Mouse (Mus musculus) layer of hippocampus, postnatal 36 days (tissue): Measurements from ENCODE around the gene Pi4ka. TPM values are rescaled to one million over a fixed set of nuclear protein-coding genes. Genes with fewer than 3 reads are reported as not detected.

Source experiments
- DNase-seq, 2 experiments: peaks; one replicate each; pipeline ENCODE4 v3.0.0; 2022
- total RNA-seq, 2 experiments: library from RNA; stranded (reverse); gene quantifications; 2 replicates each; pipeline ENCODE4 v1.2.3; 2021

Pi4ka gene
- total RNA-seq, 2 experiments from 2014 or later = 270 to 271 TPM

DNA sequence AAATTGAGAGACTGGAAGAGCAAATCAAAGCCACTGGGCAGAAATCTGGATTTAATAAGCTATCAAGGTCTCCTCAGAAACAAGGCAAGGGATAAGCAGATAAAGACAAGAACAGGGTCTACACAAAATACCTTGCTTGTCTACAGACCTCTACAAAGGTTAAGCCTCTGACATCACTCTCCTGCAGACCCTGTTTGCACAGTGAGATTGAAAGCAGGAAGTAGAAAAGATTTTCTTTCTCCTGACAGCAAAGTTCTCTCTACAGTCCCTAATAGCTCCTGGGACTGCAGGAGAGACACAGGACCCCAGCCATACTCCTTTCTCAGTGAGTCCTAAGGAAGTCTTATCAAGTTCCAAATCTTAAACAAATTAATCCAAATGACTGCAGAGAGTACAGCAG lies 71.5 kb downstream of the Pi4ka start:
- DNase-seq = no peak

DNA sequence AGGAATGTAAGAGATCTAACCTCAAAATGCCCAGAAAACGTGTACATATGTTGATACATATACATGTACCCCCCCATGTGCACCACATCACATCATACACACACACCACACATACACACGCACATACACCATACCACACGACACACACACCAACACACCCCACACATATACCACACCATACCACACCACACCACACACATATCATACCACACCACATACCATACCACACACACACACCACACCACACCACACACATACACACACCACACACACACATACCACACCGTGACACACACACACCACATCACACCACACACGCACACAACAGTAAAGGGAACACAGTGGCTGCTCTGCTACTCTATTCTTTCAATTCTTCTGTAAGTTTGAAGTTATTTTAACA lies 74.3 kb downstream of the Pi4ka start:
- no peak for DNase-seq

DNA sequence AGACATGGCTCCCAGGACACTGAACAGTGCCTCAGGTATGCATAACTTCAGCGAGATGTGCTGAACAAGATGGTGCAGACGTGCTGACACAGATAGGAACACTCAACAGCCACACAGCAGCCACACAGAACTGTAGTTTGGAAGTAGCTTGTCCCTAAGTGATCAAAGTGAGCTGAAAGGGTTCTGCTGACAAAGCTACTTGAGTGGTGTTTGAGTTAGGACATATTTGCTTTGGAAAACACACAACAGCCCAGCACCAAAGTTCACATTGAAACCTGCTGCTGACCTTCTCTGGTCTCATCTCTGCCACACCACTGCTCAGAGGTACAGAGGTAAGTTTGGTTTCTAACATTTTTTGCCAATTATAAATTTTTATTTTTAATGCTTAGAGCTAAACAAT lies 75.0 kb downstream of the Pi4ka start, which contains the start of gene Serpind1:
Gene Serpind1 (plus strand): TSS at position 256 of the 400 bp plus-strand sequence.
- no peak for DNase-seq

DNA sequence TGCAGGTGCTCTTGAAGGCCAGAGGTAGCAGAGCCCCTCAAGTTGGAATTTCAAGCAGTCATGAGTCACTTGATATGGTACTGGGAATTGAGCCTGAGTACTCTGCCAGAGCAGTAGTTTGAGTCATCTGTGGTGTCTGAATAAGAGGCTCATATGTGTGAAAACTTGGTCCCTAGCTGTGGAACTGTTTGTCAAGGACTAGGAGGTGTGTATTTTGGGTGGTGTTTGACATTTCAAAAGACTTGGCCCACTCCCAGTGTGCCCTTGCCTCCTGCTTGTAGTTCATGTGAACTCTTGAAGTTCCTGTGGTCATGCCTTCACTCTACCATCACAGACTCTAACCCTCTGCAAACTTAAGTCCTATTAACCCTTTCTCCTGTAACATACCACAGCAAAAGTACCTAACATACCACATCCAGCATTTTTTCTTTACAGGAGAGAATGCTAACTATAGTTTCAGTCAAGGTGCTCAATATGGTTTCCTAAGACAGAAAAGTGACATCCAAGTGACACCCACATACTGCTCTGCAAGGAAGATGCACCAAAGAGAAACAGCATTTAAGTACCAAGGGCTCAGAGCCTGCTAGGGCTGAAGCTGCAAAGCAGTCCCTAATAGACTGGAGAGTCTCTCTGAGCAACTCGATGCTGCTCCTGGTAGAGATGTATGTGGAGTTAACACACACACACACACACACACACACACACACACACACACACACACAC lies 76.1 kb downstream of the Pi4ka start:
- DNase-seq = no peak

DNA sequence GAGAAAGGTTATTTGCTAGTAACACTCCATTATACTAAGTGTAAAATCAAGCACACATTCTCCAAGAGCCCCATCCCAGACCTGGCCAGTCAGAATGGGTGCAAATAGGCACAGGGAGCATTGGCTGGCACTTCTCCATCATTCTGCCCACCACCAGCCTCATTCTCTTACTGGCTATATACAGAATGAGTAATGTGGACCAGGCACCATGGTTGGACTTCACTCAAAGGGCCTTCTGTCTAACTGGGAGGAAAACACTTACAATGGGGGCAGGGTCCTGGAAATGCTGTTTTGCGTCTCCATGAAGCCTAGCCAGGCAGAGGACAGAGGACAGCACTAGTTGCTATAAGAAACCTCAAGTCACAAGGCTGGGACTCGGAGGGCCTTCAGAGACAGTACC lies 80.0 kb downstream of the Pi4ka start:
- DNase-seq = no peak

DNA sequence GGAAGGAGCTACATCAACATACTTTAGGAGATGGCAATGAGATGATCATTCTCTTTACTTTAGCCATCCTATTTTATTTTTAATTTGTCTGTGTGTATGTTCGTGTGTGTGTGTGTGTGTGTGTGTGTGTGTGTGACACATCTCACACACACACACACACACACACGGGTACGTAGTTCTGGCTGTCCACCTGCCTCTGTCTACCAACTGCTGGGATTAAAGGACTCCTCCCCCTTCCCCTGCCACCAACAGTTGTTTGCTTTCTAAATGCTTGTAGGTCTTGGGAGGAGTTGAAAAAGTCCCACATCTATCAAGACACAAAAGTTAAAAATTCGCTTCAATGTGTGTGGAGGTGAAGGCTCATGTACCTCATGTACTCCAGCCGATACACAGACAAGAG lies 81.4 kb downstream of the Pi4ka start:
- no peak for DNase-seq

DNA sequence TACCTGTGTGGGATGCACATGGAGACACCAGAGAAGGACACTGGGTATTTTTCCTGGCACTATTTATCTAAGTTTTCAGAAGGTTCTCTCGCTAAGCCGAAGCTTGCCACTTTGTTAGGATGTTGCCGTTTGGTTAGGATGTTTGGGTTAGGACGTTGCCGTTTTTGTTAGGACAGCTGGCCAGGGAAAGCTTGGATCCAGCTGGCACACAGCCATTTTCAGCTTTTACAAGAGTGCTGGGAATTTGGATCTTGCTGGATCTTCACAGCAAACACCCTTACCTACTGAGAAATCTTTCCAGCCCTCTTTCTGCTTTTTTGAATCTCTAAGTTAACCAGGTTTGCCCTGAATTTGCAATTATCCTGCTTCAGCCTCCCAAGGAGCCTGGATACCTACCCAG lies 84.6 kb downstream of the Pi4ka start:
- no peak for DNase-seq

DNA sequence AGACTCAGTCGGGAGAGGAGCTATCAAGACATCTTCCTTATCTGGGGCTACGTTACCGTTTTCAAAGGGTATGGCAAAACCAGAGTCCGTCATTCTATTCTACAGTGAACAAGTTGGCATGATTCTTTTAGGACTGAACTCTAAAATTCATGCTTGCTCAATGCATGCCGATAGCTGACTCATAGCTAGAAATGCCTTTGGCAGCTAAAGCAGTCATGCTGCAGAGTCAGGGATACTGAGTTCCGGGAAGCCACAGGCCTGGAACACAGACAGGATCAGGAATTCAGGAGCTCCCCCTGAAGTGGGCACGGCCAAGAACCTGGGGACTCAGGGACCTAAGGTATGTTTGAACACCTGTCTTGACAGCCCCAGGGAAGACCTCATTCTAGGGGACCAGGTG lies 89.6 kb downstream of the Pi4ka start:
- no peak for DNase-seq

DNA sequence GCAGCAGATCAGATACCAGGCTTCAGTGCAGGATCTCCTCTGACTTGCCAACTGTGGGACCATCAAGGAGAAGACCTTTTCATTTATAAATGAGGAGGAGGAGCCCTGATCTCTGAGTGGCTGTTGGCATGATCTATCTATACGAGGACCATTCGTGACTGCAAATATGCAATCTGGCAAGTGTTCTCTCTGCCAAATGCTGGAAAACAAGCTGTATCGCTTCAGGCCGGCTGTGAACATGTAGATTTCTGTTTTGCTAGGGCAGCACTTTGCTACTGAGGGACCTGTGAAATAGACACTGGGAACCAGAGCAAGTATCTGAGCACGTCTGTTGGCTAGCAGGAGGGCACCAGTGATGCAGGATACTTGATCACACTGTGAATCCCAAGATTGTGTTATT lies 93.6 kb downstream of the Pi4ka start:
- peak in 1 of 2 experiments; percentile 24 for DNase-seq

DNA sequence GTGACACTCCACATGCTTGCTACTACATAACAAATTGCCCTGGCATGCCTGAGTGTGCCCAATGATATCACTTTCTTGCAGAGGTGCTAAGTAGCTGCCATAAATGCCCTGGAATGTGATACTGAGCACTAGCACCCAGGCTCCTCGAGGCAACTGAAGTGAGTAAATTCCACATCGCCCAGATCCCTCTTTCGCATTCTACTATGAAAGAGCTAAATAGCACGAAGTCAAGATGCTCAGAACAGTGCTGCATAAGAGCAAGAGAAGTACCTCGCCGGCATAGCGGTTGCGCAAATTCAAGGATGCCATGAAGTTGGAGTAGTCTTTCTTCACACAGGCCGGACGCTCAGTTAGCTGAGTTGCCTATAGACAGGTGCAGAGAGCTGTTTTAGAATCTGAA lies 97.1 kb downstream of the Pi4ka start:
- DNase-seq = no peak

DNA sequence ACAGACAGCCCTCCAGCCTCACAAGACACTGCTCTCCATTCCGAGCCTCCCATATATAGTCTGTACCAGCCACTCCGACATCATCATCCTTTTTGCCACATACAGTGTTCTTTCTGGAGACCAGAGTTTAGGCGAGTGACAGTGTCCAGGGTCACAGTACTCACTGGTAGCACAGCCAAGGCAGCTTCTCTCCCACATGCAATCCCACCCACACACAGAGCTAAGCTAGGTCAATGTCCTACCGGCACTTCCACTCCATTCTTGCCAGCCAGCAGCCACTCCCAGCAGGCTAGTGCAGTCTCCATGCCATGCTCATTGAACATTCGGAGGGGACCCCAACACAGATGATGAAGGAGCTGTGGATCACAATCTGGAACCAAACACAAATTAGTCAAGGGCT lies 98.7 kb downstream of the Pi4ka start:
- DNase-seq = no peak

DNA sequence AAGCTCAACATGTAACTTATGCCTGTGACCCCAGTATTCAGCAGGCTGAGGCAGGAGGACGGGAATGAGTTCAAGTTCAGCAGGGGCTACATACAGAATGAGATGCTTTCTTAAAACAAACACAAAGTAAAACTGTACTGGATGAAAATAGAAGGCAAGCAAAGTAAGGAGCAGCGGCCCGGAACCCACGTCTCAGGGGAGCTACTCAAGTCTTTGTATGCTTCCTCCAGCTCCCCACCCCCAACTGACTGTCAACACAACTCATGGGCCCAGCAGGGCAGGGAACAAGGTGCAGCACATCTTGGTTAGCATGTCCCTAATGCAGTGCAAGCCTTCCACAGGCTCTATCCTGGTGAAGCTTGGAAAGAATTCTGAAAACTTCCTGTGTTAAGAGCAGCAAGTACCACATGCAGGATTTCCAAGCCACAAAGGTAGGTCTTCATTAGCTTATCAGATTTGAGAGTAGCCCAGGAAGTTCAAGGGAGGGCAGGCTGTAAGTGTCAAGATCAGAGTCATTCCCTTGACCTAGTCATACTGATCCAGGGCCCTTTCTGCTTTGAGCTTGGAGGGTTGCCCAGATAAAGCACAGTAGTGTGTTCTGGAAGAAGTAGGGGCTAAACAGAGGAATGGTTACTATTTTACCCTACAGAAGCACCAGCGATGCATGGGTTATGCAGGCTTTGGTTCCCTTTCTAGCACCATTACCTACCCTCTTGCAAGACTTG lies 102.4 kb downstream of the Pi4ka start:
- no peak for DNase-seq

DNA sequence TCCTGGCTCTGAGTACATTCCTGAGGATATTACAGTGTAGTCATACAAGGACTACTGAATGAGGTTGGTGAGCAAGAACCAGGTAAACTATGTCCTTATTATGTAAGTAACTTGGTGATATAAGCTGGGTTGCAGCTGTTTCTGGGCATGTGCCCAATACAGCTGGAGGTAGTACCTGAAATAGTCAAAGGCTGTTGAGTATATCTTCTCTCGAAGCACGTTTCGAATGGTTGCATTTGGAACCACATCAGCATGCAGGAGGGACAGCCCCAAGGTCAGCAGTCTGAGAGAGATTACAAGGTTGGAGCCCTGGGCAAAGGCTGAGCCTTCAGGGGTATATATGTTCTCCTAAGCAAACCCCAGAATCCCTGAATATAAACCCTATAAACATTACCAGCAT lies 105.3 kb downstream of the Pi4ka start:
- DNase-seq = no peak

DNA sequence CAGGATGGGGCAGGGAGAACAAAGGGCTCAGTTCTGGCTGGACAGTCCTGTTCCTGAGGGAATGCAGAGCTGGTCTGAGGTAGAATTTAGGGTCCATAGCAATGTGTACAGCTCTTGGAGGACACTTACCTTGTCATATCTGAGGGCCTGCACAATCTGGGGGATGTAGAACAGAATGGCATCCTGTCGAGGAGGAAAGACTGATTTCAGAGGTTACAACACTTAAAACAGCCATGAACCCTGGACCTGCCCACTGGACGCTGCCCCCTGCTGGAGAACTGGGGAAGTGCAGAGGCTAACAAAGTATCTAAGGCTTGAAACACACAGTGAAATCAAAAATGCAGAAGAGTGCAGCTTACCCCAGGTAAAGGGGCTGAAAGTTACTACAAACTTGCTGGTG lies 113.4 kb downstream of the Pi4ka start:
- peak in 1 of 2 experiments; percentile 49 for DNase-seq

DNA sequence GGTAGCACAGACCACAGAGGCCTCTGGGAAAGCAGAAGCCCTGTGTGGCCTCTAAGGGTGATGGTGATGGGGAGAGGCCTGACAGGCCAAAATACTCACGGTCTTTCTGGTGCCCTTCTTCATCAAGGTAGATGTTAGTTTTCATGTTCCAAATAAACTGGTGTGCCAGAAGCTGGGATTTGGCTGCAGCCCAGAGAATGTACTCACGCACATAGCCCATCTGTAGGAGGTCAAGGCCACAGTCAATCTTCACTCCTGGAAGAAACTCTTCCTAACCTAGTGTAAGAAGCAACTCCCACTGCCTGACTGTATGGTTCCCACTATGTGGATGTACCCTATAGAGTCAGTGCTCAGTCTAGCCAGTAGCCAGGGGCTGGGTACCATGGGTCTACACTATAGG lies 115.1 kb downstream of the Pi4ka start:
- no peak for DNase-seq

DNA sequence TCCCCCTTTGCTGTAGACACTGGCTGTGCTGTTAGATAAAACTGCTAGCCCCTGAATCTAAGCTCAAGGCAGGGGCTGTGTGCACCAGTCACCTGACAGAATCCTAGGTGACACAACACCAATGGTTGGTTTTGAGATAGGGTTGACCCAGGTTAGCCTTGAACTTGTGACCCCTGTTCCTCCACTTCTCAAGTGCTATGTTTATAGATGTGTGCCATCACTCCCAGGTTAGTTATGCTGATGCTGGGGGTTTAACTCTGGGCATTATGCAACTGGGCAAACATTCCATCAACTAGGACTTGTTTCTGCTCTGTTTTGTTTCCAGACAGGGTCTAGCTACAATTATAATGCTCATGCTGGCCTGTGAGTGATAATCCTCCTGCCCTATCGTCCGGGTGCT lies 119.0 kb downstream of the Pi4ka start:
- no peak for DNase-seq

DNA sequence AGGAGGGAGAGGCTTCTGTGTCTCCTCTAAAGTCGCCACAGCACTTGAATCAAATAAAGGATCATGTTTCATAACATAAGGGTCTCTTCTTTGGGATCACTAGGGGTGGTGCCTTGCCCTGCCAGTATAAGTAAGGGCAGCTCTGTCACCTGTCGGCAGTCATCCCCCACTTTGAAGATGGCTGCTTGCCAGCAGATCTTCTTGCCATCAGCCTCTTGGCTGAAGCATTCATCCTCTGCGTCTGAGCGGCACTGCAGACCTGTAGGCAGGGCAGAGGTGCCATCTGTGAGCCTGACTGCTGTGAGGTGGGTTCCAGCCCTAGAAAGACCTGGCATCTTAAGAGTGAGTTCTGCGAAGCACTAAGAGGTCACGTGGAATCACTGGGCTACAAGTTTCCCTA lies 123.0 kb downstream of the Pi4ka start:
- no peak for DNase-seq

DNA sequence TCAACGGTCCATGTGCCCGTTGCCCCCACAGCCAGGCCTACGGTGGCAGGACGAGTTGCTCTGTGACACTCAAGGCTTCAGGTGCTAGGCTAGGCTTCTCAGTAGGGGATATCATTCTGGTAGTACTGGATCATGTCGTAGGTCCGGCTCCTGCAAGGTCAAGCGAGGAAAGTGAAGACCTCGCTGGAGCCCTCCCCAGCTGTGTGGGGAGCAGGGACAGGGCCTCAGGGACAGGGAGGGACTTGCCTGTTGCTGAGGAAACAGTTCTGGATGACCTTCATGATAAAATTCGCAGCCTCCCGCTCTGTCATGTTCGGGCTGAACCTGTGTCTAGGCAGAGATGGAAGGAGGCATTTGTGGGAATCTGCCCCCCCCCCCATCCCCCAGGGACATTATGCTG lies 125.6 kb downstream of the Pi4ka start:
- DNase-seq = no peak

DNA sequence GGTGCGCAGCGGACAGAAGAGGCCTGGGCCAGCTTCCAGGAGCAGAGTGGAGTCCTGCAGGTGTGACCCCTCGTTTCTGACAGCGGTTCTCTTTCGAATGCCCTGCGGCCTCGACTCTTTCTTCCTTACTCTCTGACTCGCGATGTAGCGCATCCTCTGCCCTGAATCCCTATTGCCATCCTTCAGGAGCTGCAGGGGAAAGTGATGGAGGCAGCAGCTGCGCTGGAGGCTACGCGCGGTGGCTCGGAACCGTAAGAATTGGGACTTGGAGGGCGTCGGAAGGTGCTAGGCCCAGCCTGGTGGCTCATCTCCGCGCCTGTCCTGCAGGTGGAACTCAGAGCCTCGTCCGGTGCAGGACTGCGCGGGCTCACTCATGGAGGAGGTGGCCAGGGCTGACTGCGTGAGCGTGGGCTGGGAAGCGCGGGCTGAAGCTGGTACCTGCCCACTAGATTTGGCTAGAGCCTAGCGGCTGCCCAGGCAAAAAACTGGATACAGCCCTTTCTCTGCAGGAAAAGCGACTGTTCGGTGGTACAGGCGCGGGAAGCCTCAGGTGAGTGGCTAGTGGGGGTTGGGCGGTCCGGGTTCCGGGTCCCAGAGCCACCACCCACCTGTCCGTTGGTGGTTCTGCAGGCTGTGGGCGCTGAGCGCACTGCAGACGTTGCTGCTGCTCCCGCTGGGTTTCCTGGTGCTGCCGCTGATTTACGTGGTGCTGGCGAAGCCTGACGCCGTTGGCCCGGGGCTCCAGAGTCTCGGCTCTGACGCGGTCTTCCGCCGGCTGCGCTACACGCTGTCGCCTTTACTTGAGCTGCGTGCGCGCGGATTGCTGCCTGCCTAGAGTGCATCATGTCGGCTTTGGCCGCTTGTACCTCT lies 128.5 kb downstream of the Pi4ka start:
- DNase-seq = peak; percentile 70 to 72

DNA sequence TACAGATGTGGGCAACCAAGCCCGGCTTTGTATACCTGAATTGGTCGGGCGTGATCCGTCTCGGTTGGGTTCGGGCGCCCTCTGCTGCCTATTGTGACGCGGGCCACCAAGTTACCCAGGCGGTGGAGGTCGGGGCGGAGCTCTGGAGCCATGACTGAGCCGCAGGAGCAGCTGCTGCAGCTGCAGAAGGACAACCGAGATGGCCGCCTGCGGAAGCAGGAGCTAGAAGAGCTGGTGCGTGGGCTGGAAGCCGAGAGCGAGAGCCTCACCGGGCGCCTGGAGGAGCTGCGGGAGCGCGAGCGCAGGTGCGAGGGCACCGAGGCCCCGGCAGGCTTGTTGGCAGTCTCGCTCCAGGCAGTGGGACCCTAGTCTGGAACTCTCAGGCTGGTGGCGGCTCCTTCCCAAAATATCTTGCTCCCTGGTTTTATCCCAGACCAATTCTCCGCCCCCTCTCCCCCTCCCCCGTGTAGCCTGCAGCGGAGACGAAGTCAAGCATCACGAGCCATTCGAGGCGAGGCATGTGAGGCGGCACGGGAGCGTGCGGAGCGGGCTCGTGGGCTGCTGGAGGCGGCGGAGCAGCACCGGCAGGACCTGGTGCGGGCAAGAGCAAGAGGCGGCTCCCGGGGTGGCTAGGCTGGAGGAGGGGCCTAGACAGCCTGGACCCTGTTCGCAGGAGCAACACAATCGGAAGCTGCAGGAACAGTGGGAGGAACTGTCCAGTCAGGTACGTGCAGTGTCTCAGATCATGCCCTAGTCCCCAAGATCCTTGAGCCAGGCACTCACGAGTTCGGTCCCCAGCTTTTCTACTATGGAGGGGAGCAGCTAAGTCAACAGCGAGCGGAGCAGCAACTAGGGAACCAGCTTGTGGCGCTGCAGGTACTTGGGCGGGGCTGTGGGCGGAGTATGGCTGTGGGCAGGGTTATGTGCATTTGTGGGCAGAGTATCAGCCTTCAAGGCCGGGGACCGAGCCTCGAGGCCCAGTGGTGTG lies 129.7 kb downstream of the Pi4ka start:
- DNase-seq = peak; percentile 89 to 91

DNA sequence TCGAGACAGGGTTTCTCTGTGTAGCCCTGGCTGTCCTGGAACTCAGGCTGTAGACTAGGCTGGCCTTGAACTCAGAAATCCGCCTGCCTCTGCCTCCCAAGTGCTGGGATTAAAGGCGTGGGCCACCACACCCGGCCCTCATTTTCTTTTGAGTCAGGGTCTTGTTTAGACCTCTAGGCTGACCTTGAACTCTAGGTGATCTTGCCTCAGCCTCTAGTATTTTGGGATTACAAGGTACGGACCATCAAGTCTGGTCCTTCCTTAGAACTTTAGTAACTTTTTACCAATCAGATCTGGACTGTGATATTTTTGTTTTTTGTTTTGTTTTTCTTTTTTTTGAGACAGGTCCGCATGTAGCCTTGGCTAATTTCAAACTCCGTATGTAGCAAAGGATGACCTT lies 130.4 kb downstream of the Pi4ka start, which contains the start of gene Tmem191c:
Gene Tmem191c (plus strand): TSS at position 357 of the 400 bp plus-strand sequence.
- no peak for DNase-seq

DNA sequence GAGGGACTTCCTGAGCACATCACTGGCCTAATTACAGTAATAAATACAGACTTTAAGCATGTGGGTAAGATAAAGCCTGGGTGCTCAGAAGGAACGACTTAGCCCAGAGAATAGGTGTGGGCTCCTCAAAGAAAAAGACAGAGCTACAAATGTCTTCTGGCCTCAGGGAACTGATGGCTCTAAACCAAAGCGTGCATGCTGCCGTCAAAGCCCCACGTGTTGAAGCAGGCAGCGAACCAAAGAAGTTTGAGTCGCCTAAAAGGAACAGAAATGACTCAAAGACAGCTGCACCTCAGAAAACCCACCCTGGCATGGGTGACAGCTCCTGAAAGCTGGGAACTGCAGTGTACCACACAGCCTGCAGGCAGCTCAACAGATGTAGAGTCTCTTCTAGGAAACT lies 134.3 kb downstream of the Pi4ka start:
- no peak for DNase-seq
